Mouse (Mus musculus): ENCODE measurements at regions not wholly inside any gene's neighbourhood (a gene's known extent, or its start where the extent isn't known, plus 50 kb on each side); places are given as distances from the start of the nearest gene placed in this dataset.

GRCm38 (mm10) chr7:113441906-113442305 lies 53.5 kb upstream of the Pth start:
- DNase-seq (ENCODE audit: low spot score) = no peak

GRCm38 (mm10) chr7:113443566-113443965 lies 55.2 kb upstream of the Pth start:
- DNase-seq (ENCODE audit: low spot score) = no peak

- DNase-seq (ENCODE audit: low spot score) = peak; percentile 61
Measured at GRCm38 (mm10) chr7:113444991-113445390, 56.6 kb upstream of the Pth start.

- no peak for DNase-seq (ENCODE audit: low spot score)
Measured at GRCm38 (mm10) chr7:113460406-113460805, 53.2 kb upstream of the Far1 start.

- DNase-seq (ENCODE audit: low spot score) = no peak
Measured at GRCm38 (mm10) chr7:113462286-113462685, 51.3 kb upstream of the Far1 start.

Data from retina, embryonic 14.5 days (tissue).